ENCODE assay signal across 18 mouse cellular contexts in the genomic region with DNA sequence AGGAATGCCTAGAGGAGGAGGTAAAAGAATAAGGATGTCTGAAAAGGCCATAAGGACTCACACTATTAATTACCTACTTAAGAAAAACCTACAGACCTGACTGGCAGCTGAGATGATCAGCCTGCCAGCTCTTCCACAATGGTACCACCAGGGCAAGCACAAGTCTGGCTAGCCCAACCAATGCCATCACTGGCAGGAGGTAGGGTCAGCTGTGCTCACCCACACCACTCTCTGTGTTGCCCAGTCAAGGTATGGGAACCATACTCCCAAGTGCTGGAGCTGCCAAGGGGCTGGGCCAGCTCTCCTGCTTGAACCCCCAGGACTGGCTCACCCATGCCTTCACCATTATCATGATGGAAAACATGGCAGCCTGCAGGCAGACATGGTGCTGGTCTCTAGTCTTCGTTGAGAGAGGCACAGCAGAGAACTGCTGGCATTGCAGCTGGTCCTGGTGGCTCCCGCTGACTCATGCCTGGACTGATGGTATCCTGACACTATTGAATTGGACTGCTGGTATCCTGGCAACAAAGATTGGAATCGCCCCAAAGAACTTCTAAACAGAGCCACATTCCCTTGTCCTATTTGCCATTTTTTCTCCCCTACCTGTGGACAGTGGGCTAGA. TPM values are rescaled to one million over a fixed set of nuclear protein-coding genes. Genes with fewer than 3 reads are reported as not detected.
A peak's percentile ranks its signal among the peaks of the same experiment; 100 is the strongest.
DNase-seq lines count a peak whose midpoint lies in the region; ATAC-seq lines count a peak whose summit lies in the region.
"Had no signal": no experiment of that assay in that cellular context is flagged by ENCODE, and none has a peak within 500 bp of the region (broad histone marks: within the 10 kb centered on the region; RNA-seq: fewer than 3 reads in every experiment).

No protein-coding gene starts in this region.

- H3K9ac ChIP-seq in hindbrain, embryonic 14.5 days: no peak overlapping the region
- no peak overlapping the region for H3K9ac ChIP-seq in hindbrain, embryonic 12.5 days
- H3K9ac ChIP-seq in midbrain, embryonic 14.5 days (replicated peaks; ENCODE audit: low read length): no peak overlapping the region
- H3K9ac ChIP-seq: liver, embryonic 12.5 days; lung, embryonic 14.5 days; neural tube, embryonic 13.5 days had no signal

- peak; percentile 72; the same call in 1 of the 2 replicates for ATAC-seq in hindbrain, embryonic 14.5 days (ENCODE audit: low FRiP score)
- ATAC-seq in hindbrain, embryonic 12.5 days (ENCODE audit: low FRiP score): no peak
- ATAC-seq in midbrain, embryonic 14.5 days (ENCODE audit: low FRiP score, low TSS enrichment): no peak
- ATAC-seq: liver, embryonic 12.5 days had no signal

- no peaks in the 10 kb centered on the region for H3K9me3 ChIP-seq in hindbrain, embryonic 14.5 days (ENCODE audit: control insufficient read depth, low read length)
- H3K9me3 ChIP-seq in hindbrain, embryonic 12.5 days (replicated peaks): no peaks in the 10 kb centered on the region
- H3K9me3 ChIP-seq in midbrain, embryonic 14.5 days (ENCODE audit: control insufficient read depth, low read length): no peaks in the 10 kb centered on the region
- H3K9me3 ChIP-seq: limb, embryonic 10.5 days; liver, embryonic 12.5 days; neural tube, embryonic 13.5 days had no signal

- no peaks in the 10 kb centered on the region for H3K27me3 ChIP-seq in hindbrain, embryonic 14.5 days (ENCODE audit: control insufficient read depth, insufficient read depth, low read length)
- no peaks in the 10 kb centered on the region for H3K27me3 ChIP-seq in hindbrain, embryonic 12.5 days
- H3K27me3 ChIP-seq in midbrain, embryonic 14.5 days (ENCODE audit: control insufficient read depth, insufficient read depth, low read length): no peaks in the 10 kb centered on the region
- H3K27me3 ChIP-seq: liver, embryonic 12.5 days; neural tube, embryonic 13.5 days had no signal

- no peaks in the 10 kb centered on the region for H3K4me1 ChIP-seq in hindbrain, embryonic 14.5 days (replicated peaks; ENCODE audit: control insufficient read depth, insufficient read depth, low read length)
- H3K4me1 ChIP-seq in hindbrain, embryonic 12.5 days: no peaks in the 10 kb centered on the region
- H3K4me1 ChIP-seq in midbrain, embryonic 14.5 days (ENCODE audit: control insufficient read depth, insufficient read depth, low read length): no peaks in the 10 kb centered on the region
- H3K4me1 ChIP-seq: limb, embryonic 10.5 days had no signal

- H3K36me3 ChIP-seq in hindbrain, embryonic 14.5 days (replicated peaks; ENCODE audit: control insufficient read depth, insufficient read depth): peaks cover 87% of the 10 kb centered on the region
- H3K36me3 ChIP-seq in hindbrain, embryonic 12.5 days: peaks cover 68% of the 10 kb centered on the region
- peaks cover 79% of the 10 kb centered on the region for H3K36me3 ChIP-seq in midbrain, embryonic 14.5 days (ENCODE audit: control insufficient read depth, insufficient read depth, low read length)
- H3K36me3 ChIP-seq: liver, embryonic 12.5 days had no signal

- no peak overlapping the region for H3K27ac ChIP-seq in hindbrain, embryonic 14.5 days
- H3K27ac ChIP-seq in hindbrain, embryonic 12.5 days: no peak overlapping the region
- no peak overlapping the region for H3K27ac ChIP-seq in midbrain, embryonic 14.5 days (replicated peaks; ENCODE audit: low read depth, low read length)
- H3K27ac ChIP-seq: limb, embryonic 10.5 days; liver, embryonic 12.5 days; macrophage; neural tube, embryonic 13.5 days had no signal

- peak; percentile 10 for DNase-seq in adrenal gland, postnatal 25 days
- DNase-seq in adrenal gland, postnatal 10 days: no peak
- no peak for DNase-seq in hindbrain, embryonic 14.5 days (ENCODE audit: low spot score)
- DNase-seq in 3T3-L1 (ENCODE audit: low read depth, low spot score): peak; percentile 46
- peak; percentile 21 for DNase-seq in midbrain, embryonic 14.5 days
- DNase-seq in heart, adult 9 months (ENCODE audit: low spot score in 2 of 2): no peak
- no peak for DNase-seq in kidney, postnatal 36 days
- DNase-seq: cerebellum, postnatal 14 days; gastrocnemius, postnatal 14 days; heart, postnatal 14 days; lung, embryonic 14.5 days; right cerebral cortex, postnatal 25 days; thymus, postnatal 14 days had no signal

- no peak overlapping the region for H3K4me2 ChIP-seq in hindbrain, embryonic 14.5 days (replicated peaks)
- H3K4me2 ChIP-seq in hindbrain, embryonic 12.5 days (replicated peaks): no peak overlapping the region
- no peak overlapping the region for H3K4me2 ChIP-seq in midbrain, embryonic 14.5 days (ENCODE audit: low read length)
- H3K4me2 ChIP-seq: liver, embryonic 12.5 days; lung, embryonic 14.5 days; neural tube, embryonic 13.5 days had no signal

- 55% methylated on average over 3 of the region's 3 CpGs for WGBS in hindbrain, embryonic 14.5 days
- WGBS in hindbrain, embryonic 12.5 days: 71% methylated on average over 3 of the region's 3 CpGs
- WGBS in midbrain, embryonic 14.5 days: 58% methylated on average over 3 of the region's 3 CpGs

- H3K4me3 ChIP-seq in hindbrain, embryonic 14.5 days (replicated peaks; ENCODE audit: low read length): no peak overlapping the region
- H3K4me3 ChIP-seq in hindbrain, embryonic 12.5 days: no peak overlapping the region
- H3K4me3 ChIP-seq in midbrain, embryonic 14.5 days (replicated peaks; ENCODE audit: low read depth, low read length): no peak overlapping the region
- H3K4me3 ChIP-seq: limb, embryonic 10.5 days; liver, embryonic 12.5 days; neural tube, embryonic 13.5 days had no signal

RNA-seq across cellular contexts. Expression of a gene that starts 32.4 kb away (rescaled TPM):
- 0.52 TPM in 1 of 2 replicates, not detected in the other for total RNA-seq in adrenal gland, postnatal 25 days (2021)
- 1 to 10 TPM in 1 of 2 experiments, under 1 TPM in 1; 0.82 to 1.5 TPM for total RNA-seq in adrenal gland, postnatal 10 days (2021)
- 127 and 145 TPM in 2 replicates for polyA plus RNA-seq in hindbrain, embryonic 14.5 days (2014; fragmentation: Nextera tagmentation; extraction: Ambion mirVana)
- 78.4 and 90.9 TPM in 2 replicates for polyA plus RNA-seq in hindbrain, embryonic 12.5 days (2016; fragmentation: Nextera tagmentation; extraction: Ambion mirVana)
- 109 and 133 TPM in 2 replicates for polyA plus RNA-seq in midbrain, embryonic 14.5 days (2014; fragmentation: Nextera tagmentation; extraction: Ambion mirVana)
- polyA plus RNA-seq: macrophage had no signal

RNA-seq across cellular contexts. Expression of a gene that starts 39.4 kb away (rescaled TPM):
- 7.5 and 8.6 TPM in 2 replicates for total RNA-seq in adrenal gland, postnatal 25 days (2021)
- total RNA-seq in adrenal gland, postnatal 10 days (2021): 10 to 100 TPM; 53.9 to 57.8 TPM
- polyA plus RNA-seq in hindbrain, embryonic 14.5 days (2014; fragmentation: Nextera tagmentation; extraction: Ambion mirVana): 2.0 and 2.3 TPM in 2 replicates
- polyA plus RNA-seq in hindbrain, embryonic 12.5 days (2016; fragmentation: Nextera tagmentation; extraction: Ambion mirVana): 1.6 and 2.6 TPM in 2 replicates
- 1.0 and 1.6 TPM in 2 replicates for polyA plus RNA-seq in midbrain, embryonic 14.5 days (2014; fragmentation: Nextera tagmentation; extraction: Ambion mirVana)
- polyA plus RNA-seq: macrophage had no signal

Comparison
In these comparisons a context has a peak if more than half of its experiments do, and no peak if none do; other contexts are left out.
1. DNase-seq: peak in adrenal gland, postnatal 25 days (single experiment), 3T3-L1 (single experiment) and midbrain, embryonic 14.5 days (single experiment); none in adrenal gland, postnatal 10 days (single experiment), hindbrain, embryonic 14.5 days (single experiment), heart, adult 9 months (0 of 2) and kidney, postnatal 36 days (0 of 2).